Mouse (Mus musculus) intestine, embryonic 16.5 days (tissue): ENCODE measurements around the gene Dmac2. TPM values are rescaled to one million over a fixed set of nuclear protein-coding genes. Genes with fewer than 3 reads are reported as not detected.

Experiments used
- ATAC-seq: fragments of 200-750 bp; cut with Nextera tagmentation; 2 replicates; pipeline ENCODE4 v1.8.0; 2017; ENCODE audit warnings: moderate TSS enrichment, moderate library complexity
- H3K27ac ChIP-seq: fragments of 300-500 bp; sonication (generic); 2 replicates; pipeline ENCODE4 v1.5.1; 2014; ENCODE audit warnings: mild to moderate bottlenecking, low read length
- H3K27me3 ChIP-seq: fragments of 300-500 bp; sonication (generic); replicated peaks from 2 replicates; pipeline ENCODE4 v1.6.1; 2014; ENCODE audit warnings: low read length, control low read depth, mixed read lengths; ENCODE audit not compliant: control insufficient read depth, insufficient read depth
- H3K36me3 ChIP-seq: fragments of 300-500 bp; sonication (generic); 2 replicates; pipeline ENCODE4 v1.6.1; 2014; ENCODE audit warnings: low read length, control low read depth; ENCODE audit not compliant: control insufficient read depth, insufficient read depth
- H3K4me1 ChIP-seq: fragments of 300-500 bp; sonication (generic); 2 replicates; pipeline ENCODE4 v1.6.1; 2014; ENCODE audit warnings: low read length, control low read depth, mixed read lengths; ENCODE audit not compliant: control insufficient read depth, insufficient read depth
- H3K4me2 ChIP-seq: fragments of 300-500 bp; sonication (generic); 2 replicates; pipeline ENCODE4 v1.6.1; 2014; ENCODE audit warnings: low read depth, low read length, control low read depth
- H3K4me3 ChIP-seq: fragments of 300-500 bp; sonication (generic); 2 replicates; pipeline ENCODE4 v1.5.1; 2014; ENCODE audit warnings: mild to moderate bottlenecking, low read length
- H3K9ac ChIP-seq: fragments of 300-500 bp; sonication (generic); 2 replicates; pipeline ENCODE4 v1.6.1; 2014; ENCODE audit warnings: low read depth, low read length
- H3K9me3 ChIP-seq: fragments of 300-500 bp; sonication (generic); 2 replicates; pipeline ENCODE4 v1.6.1; 2016; ENCODE audit warnings: low read length, control low read depth; ENCODE audit not compliant: control insufficient read depth
- WGBS: fragments of 180-500 bp; shearing (Covaris S2); extraction: QIAGEN DNeasy Blood & Tissue Kit; methylation state at CpG from one replicate; pipeline ENCODE4 v1.1.7; 2014; 5-methylcytosine and 5-hydroxymethylcytosine counted together
- polyA plus RNA-seq: library from polyadenylated mRNA; unstranded; fragments of >200 nt; fragmentation: Nextera tagmentation; extraction: Ambion mirVana; gene quantifications from 2 replicates; pipeline ENCODE4 v1.2.1, GENCODE M21; 2015

Gene Dmac2
- polyA plus RNA-seq, 1 experiment from 2014 or later: 41.8 TPM

- Histone ChIP-seq H3K4me1 (no peaks in the 10 kb centered on the region), H3K36me3 (peaks cover 10% of the 10 kb centered on the region; the same call in 1 of the 2 replicates), H3K9me3 (no peaks in the 10 kb centered on the region), H3K4me2 (no peak overlapping the region), H3K9ac (no peak overlapping the region), H3K4me3 (no peak overlapping the region), H3K27ac (no peak overlapping the region), H3K27me3 (no peaks in the 10 kb centered on the region)
- WGBS: 94% methylated on average over 8 of the region's 8 CpGs
- no peak for ATAC-seq
Observed at GRCm38 (mm10) chr7:25666381-25666780, 47.2 kb downstream of the Dmac2 start.

GRCm38 (mm10) chr7:25669158-25669557 is 49.9 kb downstream of the Dmac2 start:
- 86% methylated on average over 10 of the region's 10 CpGs for WGBS
- Histone ChIP-seq H3K4me2 (no peak overlapping the region), H3K9me3 (no peaks in the 10 kb centered on the region), H3K4me3 (no peak overlapping the region), H3K36me3 (peaks cover 10% of the 10 kb centered on the region; the same call in 1 of the 2 replicates), H3K4me1 (no peaks in the 10 kb centered on the region), H3K9ac (no peak overlapping the region), H3K27ac (no peak overlapping the region), H3K27me3 (peaks cover 9% of the 10 kb centered on the region; the same call in 1 of the 2 replicates)
- no peak for ATAC-seq

GRCm38 (mm10) chr7:25669631-25670030 is 50.4 kb downstream of the Dmac2 start:
- Histone ChIP-seq H3K4me1 (peaks cover 3% of the 10 kb centered on the region; the same call in 1 of the 2 replicates), H3K36me3 (peaks cover 10% of the 10 kb centered on the region; the same call in 1 of the 2 replicates), H3K27me3 (peaks cover 14% of the 10 kb centered on the region; the same call in 1 of the 2 replicates), H3K4me3 (no peak overlapping the region), H3K9ac (no peak overlapping the region), H3K9me3 (no peaks in the 10 kb centered on the region), H3K4me2 (no peak overlapping the region), H3K27ac (no peak overlapping the region)
- WGBS: 70% methylated on average over 9 of the region's 9 CpGs
- no peak for ATAC-seq

- no peaks in the 10 kb centered on the region for H3K9me3 ChIP-seq
- H3K27me3 ChIP-seq: peaks cover 18% of the 10 kb centered on the region; the same call in 1 of the 2 replicates
- 87% methylated on average over 4 of the region's 4 CpGs for WGBS
- peaks cover 7% of the 10 kb centered on the region; the same call in 1 of the 2 replicates for H3K4me1 ChIP-seq
- H3K4me2 ChIP-seq: no peak overlapping the region
- ATAC-seq: no peak
- H3K27ac ChIP-seq: no peak overlapping the region
- no peak overlapping the region for H3K9ac ChIP-seq
- H3K4me3 ChIP-seq: no peak overlapping the region
- H3K36me3 ChIP-seq: 0 out of 2 replicates have a peak, but pooled peaks cover 10% of the 10 kb centered on the region
Observed at GRCm38 (mm10) chr7:25670096-25670495, 50.9 kb downstream of the Dmac2 start.

- no peak overlapping the region for H3K9ac ChIP-seq
- peaks cover 24% of the 10 kb centered on the region for H3K27me3 ChIP-seq
- WGBS: 66% methylated on average over 2 of the region's 2 CpGs
- H3K27ac ChIP-seq: no peak overlapping the region
- peaks cover 7% of the 10 kb centered on the region; the same call in 1 of the 2 replicates for H3K4me1 ChIP-seq
- no peak overlapping the region for H3K4me2 ChIP-seq
- H3K36me3 ChIP-seq: 0 out of 2 replicates have a peak, but pooled peaks cover 6% of the 10 kb centered on the region
- H3K4me3 ChIP-seq: no peak overlapping the region
- no peaks in the 10 kb centered on the region for H3K9me3 ChIP-seq
- no peak for ATAC-seq
Observed at GRCm38 (mm10) chr7:25671686-25672085, 52.5 kb downstream of the Dmac2 start.

GRCm38 (mm10) chr7:25672442-25672841 is 53.2 kb downstream of the Dmac2 start:
- H3K9ac ChIP-seq: no peak overlapping the region
- 55% methylated on average over 4 of the region's 4 CpGs for WGBS
- H3K4me3 ChIP-seq: no peak overlapping the region
- H3K4me2 ChIP-seq: no peak overlapping the region
- H3K9me3 ChIP-seq: no peaks in the 10 kb centered on the region
- no peak for ATAC-seq
- H3K4me1 ChIP-seq: peaks cover 7% of the 10 kb centered on the region; the same call in 1 of the 2 replicates
- H3K36me3 ChIP-seq: no peaks in the 10 kb centered on the region
- H3K27ac ChIP-seq: no peak overlapping the region
- H3K27me3 ChIP-seq: peaks cover 24% of the 10 kb centered on the region

GRCm38 (mm10) chr7:25674297-25674696 is 55.1 kb downstream of the Dmac2 start:
- peaks cover 7% of the 10 kb centered on the region; the same call in 1 of the 2 replicates for H3K4me1 ChIP-seq
- H3K4me2 ChIP-seq: peak overlapping the region; percentile 62; the same call in 1 of the 2 replicates
- no peak for ATAC-seq
- peaks cover 24% of the 10 kb centered on the region for H3K27me3 ChIP-seq
- H3K4me3 ChIP-seq: peak overlapping the region; percentile 44; the same call in 1 of the 2 replicates
- H3K9me3 ChIP-seq: no peaks in the 10 kb centered on the region
- H3K9ac ChIP-seq: peak overlapping the region; percentile 53
- no peaks in the 10 kb centered on the region for H3K36me3 ChIP-seq
- H3K27ac ChIP-seq: no peak overlapping the region
- WGBS: 21% methylated on average over 9 of the region's 9 CpGs

GRCm38 (mm10) chr7:25674719-25675300 is 55.6 kb downstream of the Dmac2 start, which contains the start of gene Tmem91:
Gene Tmem91, minus strand, starts transcription at chr7:25675166.
- no peaks in the 10 kb centered on the region for H3K36me3 ChIP-seq
- H3K27me3 ChIP-seq: peaks cover 24% of the 10 kb centered on the region
- H3K27ac ChIP-seq: no peak within 1 kb of the TSS
- H3K9ac ChIP-seq: peak within 1 kb of the TSS; percentile 53
- H3K9me3 ChIP-seq: no peaks in the 10 kb centered on the region
- H3K4me2 ChIP-seq: peak within 1 kb of the TSS; percentile 62
- no peak for ATAC-seq
- peaks cover 7% of the 10 kb centered on the region; the same call in 1 of the 2 replicates for H3K4me1 ChIP-seq
- WGBS: 2% methylated on average over 29 of the region's 29 CpGs
- H3K4me3 ChIP-seq: peak within 1 kb of the TSS; percentile 44
